Mouse (Mus musculus) spleen, adult 2 months (tissue): ENCODE data around the gene Gcnt4.

Experiments used
- CTCF ChIP-seq: fragments of 200-500 bp; IDR thresholded peaks from 2 replicates; pipeline ENCODE4 v1.5.1; 2011; ENCODE audit warnings: mild to moderate bottlenecking, inconsistent platforms; ENCODE audit not compliant: insufficient read depth, insufficient read length, insufficient replicate concordance; ENCODE audit errors: extremely low read depth
- POLR2A ChIP-seq: fragments of 200-500 bp; IDR thresholded peaks from 2 replicates; pipeline ENCODE4 v1.6.1; 2011; ENCODE audit warnings: low read depth, low read length, inconsistent platforms

DNA sequence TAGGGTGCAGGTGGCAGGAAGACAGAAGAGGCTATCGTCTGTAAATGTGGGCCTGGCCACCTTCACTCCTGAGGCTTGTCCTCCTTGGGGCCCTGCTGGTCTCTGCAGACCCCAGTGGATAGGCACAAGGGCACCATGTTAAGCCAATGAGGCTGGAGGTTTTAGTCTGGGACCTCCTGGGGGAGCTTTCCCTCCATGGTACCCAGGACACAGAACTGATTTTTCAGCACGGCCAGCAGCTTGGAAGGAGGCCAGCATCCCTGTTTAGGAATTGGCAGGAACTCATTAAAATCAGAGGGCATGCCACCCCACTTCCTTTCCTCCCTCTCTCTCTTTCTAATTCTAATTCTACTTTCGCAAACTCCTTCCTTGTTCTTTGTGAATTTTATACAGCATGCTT, 19.1 kb downstream of the Gcnt4 start:
- TF ChIP-seq CTCF (no peak), POLR2A (no peak)
